Mouse (Mus musculus) stomach, postnatal 0 days (tissue): ENCODE measurements around the gene Pcna.

ENCODE experiments used
- CTCF ChIP-seq: IDR thresholded peaks from 2 replicates; pipeline ENCODE4 v1.5.1; 2016; ENCODE audit warnings: antibody characterized with exemption, low read depth, mild to moderate bottlenecking, moderate library complexity
- EP300 ChIP-seq: optimal IDR thresholded peaks from 2 replicates; pipeline ENCODE3; 2016; ENCODE audit warnings: antibody characterized with exemption

GRCm38 (mm10) chr2:132206316-132206881 lies 46.7 kb downstream of the Pcna start:
- no peak for TF ChIP-seq CTCF
- TF ChIP-seq EP300, result no peak
